Mouse (Mus musculus) embryonic facial prominence, embryonic 14.5 days (tissue): ENCODE data around the gene Wnt3a. TPM values are rescaled to one million over a fixed set of nuclear protein-coding genes. Genes with fewer than 3 reads are reported as not detected.

Source experiments
- ATAC-seq: fragments of 200-750 bp; cut with Nextera tagmentation; 2 replicates; pipeline ENCODE4 v1.8.0; 2017; ENCODE audit warnings: low read depth, moderate number of reproducible peaks, moderate TSS enrichment
- DNase-seq: peaks from one replicate; pipeline ENCODE4 v3.0.0-alpha.2; 2015; ENCODE audit warnings: low spot score
- H3K27ac ChIP-seq: fragments of 300-500 bp; sonication (generic); replicated peaks from 2 replicates; pipeline ENCODE4 v1.5.1; 2014; ENCODE audit warnings: low read depth, mild to moderate bottlenecking, low read length, moderate library complexity
- H3K27me3 ChIP-seq: fragments of 300-500 bp; sonication (generic); replicated peaks from 2 replicates; pipeline ENCODE4 v1.6.1; 2014; ENCODE audit warnings: low read length; ENCODE audit not compliant: control insufficient read depth, insufficient read depth
- H3K36me3 ChIP-seq: fragments of 300-500 bp; sonication (generic); 2 replicates; pipeline ENCODE4 v1.6.1; 2014; ENCODE audit warnings: low read length, mixed read lengths; ENCODE audit not compliant: control insufficient read depth, insufficient read depth
- H3K4me1 ChIP-seq: fragments of 300-500 bp; sonication (generic); 2 replicates; pipeline ENCODE4 v1.6.1; 2014; ENCODE audit warnings: antibody characterized with exemption, low read length; ENCODE audit not compliant: control insufficient read depth, insufficient read depth
- H3K4me2 ChIP-seq: fragments of 300-500 bp; sonication (generic); 2 replicates; pipeline ENCODE4 v1.6.1; 2014; ENCODE audit warnings: low read depth, mild to moderate bottlenecking, low read length, moderate library complexity, mixed read lengths
- H3K4me3 ChIP-seq: fragments of 300-500 bp; sonication (generic); 2 replicates; pipeline ENCODE4 v1.5.1; 2014; ENCODE audit warnings: low read depth, mild to moderate bottlenecking, low read length
- H3K9ac ChIP-seq: fragments of 300-500 bp; sonication (generic); 2 replicates; pipeline ENCODE4 v1.6.1; 2014; ENCODE audit warnings: low read depth, mild to moderate bottlenecking, low read length, moderate library complexity, mixed read lengths
- H3K9me3 ChIP-seq: fragments of 300-500 bp; sonication (generic); 2 replicates; pipeline ENCODE4 v1.6.1; 2016; ENCODE audit warnings: low read length; ENCODE audit not compliant: control insufficient read depth
- WGBS: fragments of 180-500 bp; shearing (Covaris S2); extraction: QIAGEN DNeasy Blood & Tissue Kit; methylation state at CpG from one replicate; pipeline ENCODE4 v1.1.7; 2014; 5-methylcytosine and 5-hydroxymethylcytosine counted together
- polyA plus RNA-seq: library from polyadenylated mRNA; unstranded; fragments of >200 nt; fragmentation: Nextera tagmentation; extraction: Ambion mirVana; gene quantifications from 2 replicates; pipeline ENCODE4 v1.2.1, GENCODE M21; 2014

The Wnt3a gene
- polyA plus RNA-seq, 1 experiment from 2014 or later = 0.78 TPM

- Histone ChIP-seq H3K4me3 (peak overlapping the region; percentile 57), H3K27ac (no peak overlapping the region), H3K9me3 (0 out of 2 replicates have a peak, but pooled peaks cover 3% of the 10 kb centered on the region), H3K36me3 (no peaks in the 10 kb centered on the region), H3K27me3 (peaks cover 45% of the 10 kb centered on the region), H3K4me2 (peak overlapping the region; percentile 89), H3K4me1 (peaks cover 8% of the 10 kb centered on the region; the same call in 1 of the 2 replicates), H3K9ac (peak overlapping the region; percentile 72)
- ATAC-seq = peak; percentile 88
- peak; percentile 77 for DNase-seq
- WGBS = under 1% methylated on average over 42 of the region's 56 CpGs
These were observed 26.5 kb downstream of the Wnt3a start for GRCm38 (mm10) chr11:59263870-59264563.

- Histone ChIP-seq H3K9me3 (no peaks in the 10 kb centered on the region), H3K4me1 (peaks cover 8% of the 10 kb centered on the region; the same call in 1 of the 2 replicates), H3K36me3 (no peaks in the 10 kb centered on the region), H3K27ac (no peak overlapping the region), H3K27me3 (peaks cover 45% of the 10 kb centered on the region), H3K9ac (no peak overlapping the region), H3K4me3 (no peak overlapping the region), H3K4me2 (no peak overlapping the region)
- ATAC-seq = no peak
- DNase-seq = no peak
These were observed 28.2 kb downstream of the Wnt3a start for GRCm38 (mm10) chr11:59262308-59262707.

GRCm38 (mm10) chr11:59260706-59261493 is 29.7 kb downstream of the Wnt3a start:
- Histone ChIP-seq H3K9me3 (no peaks in the 10 kb centered on the region), H3K36me3 (no peaks in the 10 kb centered on the region), H3K27ac (no peak overlapping the region), H3K4me2 (no peak overlapping the region), H3K9ac (no peak overlapping the region), H3K27me3 (peaks cover 31% of the 10 kb centered on the region), H3K4me1 (peaks cover 8% of the 10 kb centered on the region; the same call in 1 of the 2 replicates), H3K4me3 (no peak overlapping the region)
- DNase-seq = no peak
- 75% methylated on average over 10 of the region's 10 CpGs for WGBS
- no peak for ATAC-seq

GRCm38 (mm10) chr11:59259647-59260046 is 30.9 kb downstream of the Wnt3a start:
- H3K36me3 ChIP-seq = no peaks in the 10 kb centered on the region
- no peak overlapping the region for H3K9ac ChIP-seq
- no peak overlapping the region for H3K4me3 ChIP-seq
- no peaks in the 10 kb centered on the region for H3K9me3 ChIP-seq
- no peak overlapping the region for H3K27ac ChIP-seq
- peaks cover 19% of the 10 kb centered on the region for H3K27me3 ChIP-seq
- no peak for ATAC-seq
- H3K4me1 ChIP-seq = peaks cover 8% of the 10 kb centered on the region; the same call in 1 of the 2 replicates
- DNase-seq = no peak
- H3K4me2 ChIP-seq = no peak overlapping the region
- WGBS = 84% methylated on average over 7 of the region's 7 CpGs

GRCm38 (mm10) chr11:59248101-59248500 is 42.5 kb downstream of the Wnt3a start:
- DNase-seq (no peak), ATAC-seq (no peak)
- 62% methylated on average over 10 of the region's 10 CpGs for WGBS
- Histone ChIP-seq H3K9ac (no peak overlapping the region), H3K4me1 (no peaks in the 10 kb centered on the region), H3K36me3 (no peaks in the 10 kb centered on the region), H3K27ac (no peak overlapping the region), H3K4me3 (no peak overlapping the region), H3K27me3 (no peaks in the 10 kb centered on the region; the same call in 1 of the 2 replicates), H3K9me3 (no peaks in the 10 kb centered on the region), H3K4me2 (no peak overlapping the region)

- WGBS = 31% methylated on average over 6 of the region's 6 CpGs
- no peak overlapping the region for H3K4me2 ChIP-seq
- H3K9ac ChIP-seq = no peak overlapping the region
- no peak for ATAC-seq
- H3K4me1 ChIP-seq = peaks cover 2% of the 10 kb centered on the region; the same call in 1 of the 2 replicates
- no peak overlapping the region for H3K4me3 ChIP-seq
- 0 out of 2 replicates have a peak, but pooled peaks cover 3% of the 10 kb centered on the region for H3K27me3 ChIP-seq
- no peak for DNase-seq
- no peaks in the 10 kb centered on the region for H3K9me3 ChIP-seq
- no peaks in the 10 kb centered on the region for H3K36me3 ChIP-seq
- no peak overlapping the region for H3K27ac ChIP-seq
These were observed 46.7 kb downstream of the Wnt3a start for GRCm38 (mm10) chr11:59243856-59244255.

- ATAC-seq (peak; percentile 41; the same call in 1 of the 2 replicates), DNase-seq (peak; percentile 45)
- Histone ChIP-seq H3K4me3 (no peak overlapping the region), H3K27ac (no peak overlapping the region), H3K9ac (no peak overlapping the region), H3K36me3 (no peaks in the 10 kb centered on the region), H3K4me2 (no peak overlapping the region), H3K27me3 (0 out of 2 replicates have a peak, but pooled peaks cover 3% of the 10 kb centered on the region), H3K9me3 (no peaks in the 10 kb centered on the region), H3K4me1 (peaks cover 4% of the 10 kb centered on the region; the same call in 1 of the 2 replicates)
- WGBS = 26% methylated on average over 3 of the region's 3 CpGs
These were observed 48.7 kb downstream of the Wnt3a start for GRCm38 (mm10) chr11:59241841-59242240.

GRCm38 (mm10) chr11:59239796-59240195 is 50.8 kb downstream of the Wnt3a start:
- WGBS = 65% methylated on average over 4 of the region's 4 CpGs
- H3K27ac ChIP-seq = no peak overlapping the region
- no peak overlapping the region for H3K4me2 ChIP-seq
- ATAC-seq = no peak
- no peaks in the 10 kb centered on the region for H3K36me3 ChIP-seq
- 0 out of 2 replicates have a peak, but pooled peaks cover 3% of the 10 kb centered on the region for H3K27me3 ChIP-seq
- H3K4me1 ChIP-seq = peaks cover 4% of the 10 kb centered on the region; the same call in 1 of the 2 replicates
- H3K9me3 ChIP-seq = no peaks in the 10 kb centered on the region
- DNase-seq = no peak
- no peak overlapping the region for H3K4me3 ChIP-seq
- H3K9ac ChIP-seq = no peak overlapping the region
